Mouse (Mus musculus): ENCODE results near the gene Cnn2. TPM values are rescaled to one million over a fixed set of nuclear protein-coding genes. Genes with fewer than 3 reads are reported as not detected.

Gene Cnn2
- polyA plus RNA-seq, 1 experiment from 2014 or later: 218 TPM

GRCm38 (mm10) chr10:79984871-79985270 is 3.5 kb upstream of the Cnn2 start:
- no peaks in the 10 kb centered on the region for H3K27me3 ChIP-seq (ENCODE audit: control insufficient read depth, insufficient read depth, low read length)
- peak overlapping the region; percentile 98 for H3K27ac ChIP-seq (ENCODE audit: low read length)
- WGBS: under 1% methylated on average over 22 of the region's 22 CpGs
- no peaks in the 10 kb centered on the region for H3K9me3 ChIP-seq (replicated peaks; ENCODE audit: control insufficient read depth, low read length)
- peak overlapping the region; percentile 86 for H3K4me3 ChIP-seq (ENCODE audit: low read length)
- peak overlapping the region; percentile 96 for H3K9ac ChIP-seq (ENCODE audit: low read length)
- ATAC-seq (replicated peaks; ENCODE audit: extremely low read depth, insufficient read depth, low FRiP score): peak; percentile 89
- H3K4me1 ChIP-seq (ENCODE audit: control insufficient read depth, insufficient read depth, low read length): peaks cover 58% of the 10 kb centered on the region
- H3K36me3 ChIP-seq (ENCODE audit: control insufficient read depth, insufficient read depth): no peaks in the 10 kb centered on the region
- H3K4me2 ChIP-seq (ENCODE audit: low read depth, low read length): peak overlapping the region; percentile 99

GRCm38 (mm10) chr10:79985334-79986231 is 2.8 kb upstream of the Cnn2 start:
- 2% methylated on average over 35 of the region's 35 CpGs for WGBS
- Histone ChIP-seq H3K36me3 (ENCODE audit: control insufficient read depth, insufficient read depth) (no peaks in the 10 kb centered on the region), H3K4me2 (ENCODE audit: low read depth, low read length) (peak overlapping the region; percentile 99), H3K9ac (ENCODE audit: low read length) (peak overlapping the region; percentile 79), H3K27ac (ENCODE audit: low read length) (peak overlapping the region; percentile 98), H3K4me1 (ENCODE audit: control insufficient read depth, insufficient read depth, low read length) (peaks cover 52% of the 10 kb centered on the region), H3K4me3 (ENCODE audit: low read length) (peak overlapping the region; percentile 86), H3K9me3 (replicated peaks; ENCODE audit: control insufficient read depth, low read length) (no peaks in the 10 kb centered on the region), H3K27me3 (ENCODE audit: control insufficient read depth, insufficient read depth, low read length) (no peaks in the 10 kb centered on the region)
- no peak for ATAC-seq (replicated peaks; ENCODE audit: extremely low read depth, insufficient read depth, low FRiP score)

GRCm38 (mm10) chr10:79986232-79986878 is 2.0 kb upstream of the Cnn2 start:
- peaks cover 52% of the 10 kb centered on the region for H3K4me1 ChIP-seq (ENCODE audit: control insufficient read depth, insufficient read depth, low read length)

GRCm38 (mm10) chr10:79986963-79987362 is 1.4 kb upstream of the Cnn2 start:
- WGBS: 8% methylated on average over 11 of the region's 11 CpGs
- no peak for ATAC-seq (replicated peaks; ENCODE audit: extremely low read depth, insufficient read depth, low FRiP score)
- peaks cover 3% of the 10 kb centered on the region for H3K9me3 ChIP-seq (replicated peaks; ENCODE audit: control insufficient read depth, low read length)
- H3K4me1 ChIP-seq (ENCODE audit: control insufficient read depth, insufficient read depth, low read length): peaks cover 46% of the 10 kb centered on the region
- H3K36me3 ChIP-seq (ENCODE audit: control insufficient read depth, insufficient read depth): peaks cover 13% of the 10 kb centered on the region
- H3K9ac ChIP-seq (ENCODE audit: low read length): peak overlapping the region; percentile 95; the same call in 1 of the 2 replicates
- no peak overlapping the region for H3K4me3 ChIP-seq (ENCODE audit: low read length)
- peak overlapping the region; percentile 98 for H3K27ac ChIP-seq (ENCODE audit: low read length)
- no peaks in the 10 kb centered on the region for H3K27me3 ChIP-seq (ENCODE audit: control insufficient read depth, insufficient read depth, low read length)
- H3K4me2 ChIP-seq (ENCODE audit: low read depth, low read length): peak overlapping the region; percentile 99

More at GRCm38 (mm10) chr10:79986232-79986878, 2.0 kb upstream of the Cnn2 start:
- 12% methylated on average over 6 of the region's 6 CpGs for WGBS
- H3K27me3 ChIP-seq (ENCODE audit: control insufficient read depth, insufficient read depth, low read length): no peaks in the 10 kb centered on the region
- no peaks in the 10 kb centered on the region; the same call in 1 of the 2 replicates for H3K9me3 ChIP-seq (replicated peaks; ENCODE audit: control insufficient read depth, low read length)
- no peak for ATAC-seq (replicated peaks; ENCODE audit: extremely low read depth, insufficient read depth, low FRiP score)
- H3K36me3 ChIP-seq (ENCODE audit: control insufficient read depth, insufficient read depth): peaks cover 7% of the 10 kb centered on the region
- peak overlapping the region; percentile 99 for H3K4me2 ChIP-seq (ENCODE audit: low read depth, low read length)
- H3K9ac ChIP-seq (ENCODE audit: low read length): peak overlapping the region; percentile 79
- peak overlapping the region; percentile 86 for H3K4me3 ChIP-seq (ENCODE audit: low read length)
- peak overlapping the region; percentile 98 for H3K27ac ChIP-seq (ENCODE audit: low read length)

GRCm38 (mm10) chr10:79987771-79988505 is 446 bp upstream of the Cnn2 start:
- peak overlapping the region; percentile 81 for H3K4me2 ChIP-seq (ENCODE audit: low read depth, low read length)
- H3K9me3 ChIP-seq (replicated peaks; ENCODE audit: control insufficient read depth, low read length): peaks cover 3% of the 10 kb centered on the region
- H3K27me3 ChIP-seq (ENCODE audit: control insufficient read depth, insufficient read depth, low read length): no peaks in the 10 kb centered on the region
- ATAC-seq (replicated peaks; ENCODE audit: extremely low read depth, insufficient read depth, low FRiP score): no peak
- H3K27ac ChIP-seq (ENCODE audit: low read length): peak overlapping the region; percentile 98
- peaks cover 23% of the 10 kb centered on the region for H3K36me3 ChIP-seq (ENCODE audit: control insufficient read depth, insufficient read depth)
- WGBS: 8% methylated on average over 27 of the region's 27 CpGs
- H3K4me1 ChIP-seq (ENCODE audit: control insufficient read depth, insufficient read depth, low read length): peaks cover 41% of the 10 kb centered on the region
- H3K4me3 ChIP-seq (ENCODE audit: low read length): peak overlapping the region; percentile 89
- H3K9ac ChIP-seq (ENCODE audit: low read length): peak overlapping the region; percentile 95

GRCm38 (mm10) chr10:79989272-79989786 is 945 bp downstream of the Cnn2 start:
- Histone ChIP-seq H3K9ac (ENCODE audit: low read length) (peak overlapping the region; percentile 95), H3K36me3 (ENCODE audit: control insufficient read depth, insufficient read depth) (peaks cover 31% of the 10 kb centered on the region), H3K27me3 (ENCODE audit: control insufficient read depth, insufficient read depth, low read length) (no peaks in the 10 kb centered on the region), H3K4me3 (ENCODE audit: low read length) (peak overlapping the region; percentile 89), H3K4me1 (ENCODE audit: control insufficient read depth, insufficient read depth, low read length) (peaks cover 38% of the 10 kb centered on the region), H3K27ac (ENCODE audit: low read length) (peak overlapping the region; percentile 98), H3K9me3 (replicated peaks; ENCODE audit: control insufficient read depth, low read length) (peaks cover 3% of the 10 kb centered on the region), H3K4me2 (ENCODE audit: low read depth, low read length) (peak overlapping the region; percentile 81)
- WGBS: 24% methylated on average over 8 of the region's 8 CpGs
- ATAC-seq (replicated peaks; ENCODE audit: extremely low read depth, insufficient read depth, low FRiP score): no peak

GRCm38 (mm10) chr10:79989870-79990269 is 1.5 kb downstream of the Cnn2 start:
- H3K4me3 ChIP-seq (ENCODE audit: low read length): peak overlapping the region; percentile 89
- no peak for ATAC-seq (replicated peaks; ENCODE audit: extremely low read depth, insufficient read depth, low FRiP score)
- H3K36me3 ChIP-seq (ENCODE audit: control insufficient read depth, insufficient read depth): peaks cover 34% of the 10 kb centered on the region
- peak overlapping the region; percentile 81 for H3K4me2 ChIP-seq (ENCODE audit: low read depth, low read length)
- H3K9me3 ChIP-seq (replicated peaks; ENCODE audit: control insufficient read depth, low read length): peaks cover 3% of the 10 kb centered on the region
- peaks cover 39% of the 10 kb centered on the region for H3K4me1 ChIP-seq (ENCODE audit: control insufficient read depth, insufficient read depth, low read length)
- 10% methylated on average over 15 of the region's 15 CpGs for WGBS
- no peaks in the 10 kb centered on the region for H3K27me3 ChIP-seq (ENCODE audit: control insufficient read depth, insufficient read depth, low read length)
- peak overlapping the region; percentile 98; the same call in 1 of the 2 replicates for H3K27ac ChIP-seq (ENCODE audit: low read length)
- H3K9ac ChIP-seq (ENCODE audit: low read length): peak overlapping the region; percentile 95

GRCm38 (mm10) chr10:79991099-79991498 is 2.7 kb downstream of the Cnn2 start:
- Histone ChIP-seq H3K9ac (ENCODE audit: low read length) (no peak overlapping the region), H3K36me3 (ENCODE audit: control insufficient read depth, insufficient read depth) (peaks cover 37% of the 10 kb centered on the region), H3K9me3 (replicated peaks; ENCODE audit: control insufficient read depth, low read length) (peaks cover 3% of the 10 kb centered on the region), H3K4me2 (ENCODE audit: low read depth, low read length) (no peak overlapping the region), H3K27me3 (ENCODE audit: control insufficient read depth, insufficient read depth, low read length) (no peaks in the 10 kb centered on the region), H3K4me3 (ENCODE audit: low read length) (no peak overlapping the region), H3K27ac (ENCODE audit: low read length) (no peak overlapping the region), H3K4me1 (ENCODE audit: control insufficient read depth, insufficient read depth, low read length) (peaks cover 37% of the 10 kb centered on the region)
- no peak for ATAC-seq (replicated peaks; ENCODE audit: extremely low read depth, insufficient read depth, low FRiP score)
- 74% methylated on average over 12 of the region's 12 CpGs for WGBS
